Mouse (Mus musculus): ENCODE data around the gene Scgb2b7.
"Not testable (repeated sequence)": the region's sequence is repeated elsewhere in the genome, so short reads cannot be mapped to it uniquely, and the experiment has no call there.

Scgb2b7 gene

DNA sequence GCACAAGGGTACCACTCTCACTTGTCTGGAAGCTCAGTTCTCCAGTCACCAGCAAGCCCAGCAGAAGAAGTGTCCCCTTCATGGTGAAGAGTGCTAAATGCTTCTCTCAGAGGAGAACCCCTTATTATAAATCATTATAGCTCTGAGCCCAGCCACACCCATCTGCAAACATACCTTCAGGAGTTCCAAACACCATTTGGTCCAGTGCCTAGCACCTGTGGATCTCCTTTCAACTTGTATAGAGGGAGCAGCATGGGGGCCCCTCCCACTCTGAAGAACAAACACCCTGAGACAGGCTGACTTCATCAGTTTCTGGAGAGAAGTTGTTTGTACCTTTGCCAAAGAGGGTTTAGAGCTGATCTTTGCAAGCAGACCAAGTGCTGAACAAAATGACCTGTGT is at the start of gene Scgb2b7:
Gene Scgb2b7, minus strand, starts transcription at position 101 of the 400 bp plus-strand sequence.
- DNase-seq (ENCODE audit: low spot score in 2 of 2): not testable (repeated sequence)

DNA sequence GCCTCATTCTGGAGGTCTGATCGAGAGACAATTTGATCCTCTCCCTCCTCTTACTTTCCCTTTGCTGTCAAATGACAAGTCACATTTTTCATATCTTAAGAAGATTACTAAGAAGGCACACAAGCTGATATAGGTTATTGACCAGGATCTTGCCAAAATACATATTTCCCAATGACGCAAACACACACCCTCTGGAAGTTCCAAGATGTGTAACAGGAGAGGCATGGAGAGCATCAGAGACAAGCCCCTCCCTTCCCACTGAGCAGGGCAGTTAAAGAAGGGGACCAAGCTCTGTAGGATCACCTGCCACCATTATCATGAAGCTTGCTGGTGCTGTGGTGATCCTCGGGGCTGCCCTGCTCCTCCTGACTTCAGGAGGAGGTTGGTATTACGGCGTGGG is 6.8 kb upstream of the Scgb2b7 start, which contains the start of gene Scgb1b7:
Gene Scgb1b7, plus strand, starts transcription at position 301 of the 400 bp plus-strand sequence.
- DNase-seq (ENCODE audit: low spot score in 2 of 2): not testable (repeated sequence)

Data from thymus, postnatal 10 days (tissue).